Mouse (Mus musculus) R1 (cell line): Measurements from ENCODE around the gene Clec14a.

ENCODE experiments used
- DNase-seq: peaks from one replicate; pipeline ENCODE4 v3.0.0-alpha.2; 2018; ENCODE audit warnings: low read depth, low spot score

Clec14a gene

GRCm38 (mm10) chr12:58268563-58269501 is at the start of gene Clec14a:
Gene Clec14a, minus strand, starts transcription at chr12:58269290.
- DNase-seq: peak; percentile 51

- no peak for DNase-seq
These were observed 38.7 kb upstream of the Clec14a start for GRCm38 (mm10) chr12:58307835-58308234.

- DNase-seq: peak; percentile 49
These were observed 37.3 kb upstream of the Clec14a start for GRCm38 (mm10) chr12:58306402-58306801.

GRCm38 (mm10) chr12:58305567-58305966 is 36.5 kb upstream of the Clec14a start:
- DNase-seq: no peak

GRCm38 (mm10) chr12:58296980-58297379 is 27.9 kb upstream of the Clec14a start:
- no peak for DNase-seq

- no peak for DNase-seq
These were observed 16.8 kb upstream of the Clec14a start for GRCm38 (mm10) chr12:58285912-58286311.

- no peak for DNase-seq
These were observed 1.4 kb upstream of the Clec14a start for GRCm38 (mm10) chr12:58270520-58270919.

GRCm38 (mm10) chr12:58269505-58269904 is 415 bp upstream of the Clec14a start:
- no peak for DNase-seq

- DNase-seq: no peak
These were observed 916 bp downstream of the Clec14a start for GRCm38 (mm10) chr12:58268186-58268562.

- DNase-seq: no peak
These were observed 1.3 kb downstream of the Clec14a start for GRCm38 (mm10) chr12:58267779-58268178.

GRCm38 (mm10) chr12:58251901-58252300 is 17.2 kb downstream of the Clec14a start:
- no peak for DNase-seq

- no peak for DNase-seq
These were observed 36.6 kb downstream of the Clec14a start for GRCm38 (mm10) chr12:58232489-58232888.

GRCm38 (mm10) chr12:58225644-58226043 is 43.4 kb downstream of the Clec14a start:
- no peak for DNase-seq

GRCm38 (mm10) chr12:58219078-58219477 is 50.0 kb downstream of the Clec14a start:
- peak; percentile 18 for DNase-seq

- no peak for DNase-seq
These were observed 52.9 kb downstream of the Clec14a start for GRCm38 (mm10) chr12:58216218-58216617.
